8 mouse cellular contexts compared by ENCODE assay signal in the genomic region with DNA sequence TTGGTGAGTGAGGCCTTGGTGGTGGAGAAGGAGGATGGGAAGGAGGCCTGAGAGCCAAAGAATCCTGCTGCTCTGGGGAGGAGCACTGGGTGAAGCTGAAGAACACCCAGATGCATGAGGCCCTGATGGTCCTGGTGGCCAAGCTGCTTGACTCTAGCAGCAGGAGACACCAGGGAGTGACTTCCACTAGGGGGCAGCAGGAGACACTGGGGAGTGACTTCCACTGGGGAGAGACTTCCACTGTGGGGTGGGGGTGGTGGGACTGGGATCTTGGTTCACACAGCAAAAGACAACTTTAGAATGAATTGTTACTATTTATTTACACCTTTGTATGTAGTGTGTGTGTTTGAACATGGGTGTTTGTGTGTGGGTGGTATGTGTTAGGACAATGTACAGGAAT. TPM values are rescaled to one million over a fixed set of nuclear protein-coding genes. Genes with fewer than 3 reads are reported as not detected.
DNase-seq lines count a peak whose midpoint lies in the region; ATAC-seq and TF ChIP-seq lines count a peak whose summit lies in the region.

No protein-coding gene starts in this region.

- no peak overlapping the region for H3K4me3 ChIP-seq in hindbrain, embryonic 10.5 days
- H3K4me3 ChIP-seq in hindbrain, embryonic 13.5 days = no peak overlapping the region
- H3K4me3 ChIP-seq in C2C12 (ENCODE audit: insufficient read depth, poor library complexity, severe bottlenecking) = no peak overlapping the region

- peaks cover 82% of the 10 kb centered on the region for H3K36me3 ChIP-seq in hindbrain, embryonic 10.5 days
- no peaks in the 10 kb centered on the region for H3K36me3 ChIP-seq in hindbrain, embryonic 13.5 days
- H3K36me3 ChIP-seq in C2C12 (ENCODE audit: control insufficient read depth, insufficient read depth) = peaks cover 3% of the 10 kb centered on the region

- no peaks in the 10 kb centered on the region for H3K27me3 ChIP-seq in hindbrain, embryonic 10.5 days (ENCODE audit: insufficient read depth, poor library complexity, severe bottlenecking)
- no peaks in the 10 kb centered on the region for H3K27me3 ChIP-seq in hindbrain, embryonic 13.5 days
- no peaks in the 10 kb centered on the region for H3K27me3 ChIP-seq in C2C12 (ENCODE audit: control insufficient read depth, insufficient read depth, insufficient read length)

- H3K9ac ChIP-seq in hindbrain, embryonic 13.5 days = no peak overlapping the region

- peak; percentile 28 for DNase-seq in hindbrain, embryonic 10.5 days (ENCODE audit: low spot score)
- peak; percentile 57 for DNase-seq in T-cell, adult 2 months (ENCODE audit: low spot score)
- peak; percentile 79 for DNase-seq in naive thymus-derived CD4-positive, alpha-beta T cell, adult 2 months (ENCODE audit: low read depth)
- DNase-seq in left cerebral cortex, postnatal 36 days (ENCODE audit: low spot score in 2 of 2) = no peak
- no peak for DNase-seq in Muller cell, postnatal 12 days (ENCODE audit: inconsistent ontology term)

- TF ChIP-seq CTCF in C2C12 (IDR thresholded peaks at IDR 0.05; ENCODE audit: control insufficient read depth, insufficient read depth, insufficient read length) = peak; percentile 70

- intact Hi-C loops in left cerebral cortex, postnatal 36 days (cut with DNase I) = no loop called here

- no peak for ATAC-seq in hindbrain, embryonic 13.5 days (ENCODE audit: low FRiP score)
- peak; percentile 46 to 59; a peak in 1 of 4 replicates for ATAC-seq in hematopoietic stem cell, adult 5-6 weeks (replicated peaks in 1 of 2; ENCODE audit: insufficient read depth in 1 of 2, low FRiP score in 2 of 2, low TSS enrichment in 1 of 2, low read depth in 1 of 2, poor library complexity in 2 of 2, severe bottlenecking in 2 of 2)

- peaks cover 25% of the 10 kb centered on the region for H3K4me1 ChIP-seq in hindbrain, embryonic 10.5 days (replicated peaks)
- peaks cover 31% of the 10 kb centered on the region for H3K4me1 ChIP-seq in hindbrain, embryonic 13.5 days (replicated peaks)

- no peak overlapping the region for H3ac ChIP-seq in C2C12 (ENCODE audit: control insufficient read depth, insufficient read length, low read depth)

- no peak overlapping the region for H3K27ac ChIP-seq in hindbrain, embryonic 10.5 days
- H3K27ac ChIP-seq in hindbrain, embryonic 13.5 days = no peak overlapping the region

- H3K4me2 ChIP-seq in hindbrain, embryonic 13.5 days = no peak overlapping the region

- H3K9me3 ChIP-seq in hindbrain, embryonic 10.5 days = no peaks in the 10 kb centered on the region
- H3K9me3 ChIP-seq in hindbrain, embryonic 13.5 days = no peaks in the 10 kb centered on the region

- no peaks in the 10 kb centered on the region for H3K79me3 ChIP-seq in C2C12 (ENCODE audit: low read depth)

- H3K79me2 ChIP-seq in C2C12 (ENCODE audit: control insufficient read depth, insufficient read depth) = no peaks in the 10 kb centered on the region

TF ChIP-seq in C2C12, 6 proteins besides CTCF, POLR2A, EP300 and RAD21:
- TF ChIP-seq USF1 (IDR thresholded peaks at IDR 0.05; ENCODE audit: low read depth) = no peak
- TF ChIP-seq MYOD1 (IDR thresholded peaks at IDR 0.05; ENCODE audit: control insufficient read depth, insufficient read length, low read depth) = no peak
- TF ChIP-seq MAX (IDR thresholded peaks at IDR 0.05) = no peak

RNA-seq across cellular contexts. Expression of a gene that starts 9.1 kb away (rescaled TPM):
- 99.3 and 109 TPM in 2 replicates for polyA plus RNA-seq in hindbrain, embryonic 10.5 days (2016; fragmentation: Nextera tagmentation; extraction: Ambion mirVana)
- 80.8 and 83.5 TPM in 2 replicates for polyA plus RNA-seq in hindbrain, embryonic 13.5 days (2015; fragmentation: Nextera tagmentation; extraction: Ambion mirVana)
- 42.2 TPM for polyA plus RNA-seq in C2C12 (2012; fragmentation: generic; extraction: Trizol)
- 35.2 and 76.3 TPM in 2 replicates for total RNA-seq in hematopoietic stem cell, adult 5-6 weeks (2017)
- total RNA-seq in left cerebral cortex, postnatal 36 days (2021) = 10 to 100 TPM; 56.2 to 60.5 TPM

RNA-seq across cellular contexts. Expression of a gene that starts 15.2 kb away (rescaled TPM):
- polyA plus RNA-seq in hindbrain, embryonic 10.5 days (2016; fragmentation: Nextera tagmentation; extraction: Ambion mirVana) = 47.3 and 71.6 TPM in 2 replicates
- polyA plus RNA-seq in hindbrain, embryonic 13.5 days (2015; fragmentation: Nextera tagmentation; extraction: Ambion mirVana) = 25.9 and 30.6 TPM in 2 replicates
- 55.4 TPM for polyA plus RNA-seq in C2C12 (2012; fragmentation: generic; extraction: Trizol)
- 1.0 and 1.1 TPM in 2 replicates for total RNA-seq in hematopoietic stem cell, adult 5-6 weeks (2017)
- 1 to 10 TPM; 5.3 to 5.9 TPM for total RNA-seq in left cerebral cortex, postnatal 36 days (2021)

Comparison
In these comparisons a context has a peak if more than half of its experiments do, and no peak if none do; other contexts are left out.
1. DNase-seq: peak in hindbrain, embryonic 10.5 days (single experiment), T-cell, adult 2 months (single experiment) and naive thymus-derived CD4-positive, alpha-beta T cell, adult 2 months (single experiment); none in left cerebral cortex, postnatal 36 days (0 of 2) and Muller cell, postnatal 12 days (single experiment).